Mouse (Mus musculus) left cerebral cortex, postnatal 14 days (tissue): ENCODE measurements around the gene Stip1. TPM values are rescaled to one million over a fixed set of nuclear protein-coding genes. Genes with fewer than 3 reads are reported as not detected.

ENCODE experiments used
- DNase-seq, 2 experiments: peaks; one replicate each; pipeline ENCODE4 v3.0.0; 2021 to 2022; ENCODE audit warnings: low spot score in 2 of 2, mixed read lengths in 1 of 2
- intact Hi-C: fragments of 180-260 bp; cut with DNase I; formaldehyde crosslinking; loops from one replicate; pipeline ENCODE4 v1.15.1; 2025
- total RNA-seq, 2 experiments: library from RNA; stranded (reverse); gene quantifications; 2 replicates each; pipeline ENCODE4 v1.2.3; 2021

Stip1 gene
- total RNA-seq, 2 experiments from 2014 or later: 155 to 165 TPM

- intact Hi-C loops: loop anchor here (5.0 kb wide), 2 partner anchors 34 to 54 kb away; partner anchors contain the start of genes Bad, Esrra and Gpr137
- peak; percentile 72 to 89 for DNase-seq
These were observed 63.9 kb downstream of the Stip1 start, which contains the start of gene Plcb3 for GRCm38 (mm10) chr19:6975537-6976521. Gene Plcb3 (minus strand): TSS chr19:6976470.

- intact Hi-C loops: loop anchor here (5.0 kb wide), 2 partner anchors 32 to 52 kb away; partner anchors contain the start of genes Bad, Esrra and Gpr137
- peak; percentile 73 to 75 for DNase-seq
These were observed 65.3 kb downstream of the Stip1 start, which contains the start of gene Ppp1r14b for GRCm38 (mm10) chr19:6974211-6975205. Gene Ppp1r14b (plus strand): TSS chr19:6974968.

GRCm38 (mm10) chr19:6973581-6974190, 66.1 kb downstream of the Stip1 start:
- intact Hi-C loops: no loop called here
- no peak for DNase-seq

GRCm38 (mm10) chr19:6972247-6972917, 67.4 kb downstream of the Stip1 start:
- DNase-seq: no peak
- intact Hi-C loops: no loop called here

GRCm38 (mm10) chr19:6971644-6972043, 68.1 kb downstream of the Stip1 start:
- DNase-seq: no peak
- intact Hi-C loops: no loop called here

Other genes with a start within 250 kb of the Stip1 start
- gene Rps6ka4, start 199.3 kb downstream of the Stip1 start, total RNA-seq: 10 to 100 TPM; 30.4 to 32.8 TPM
- 1 to 10 TPM; 2.6 to 3.4 TPM for gene Ccdc88b, start 181.8 kb downstream of the Stip1 start, total RNA-seq
- gene Trmt112, start 130.3 kb downstream of the Stip1 start, total RNA-seq: 10 to 100 TPM; 34.4 to 36.5 TPM
- gene Prdx5, start 129.9 kb downstream of the Stip1 start, total RNA-seq: 100 to 1,000 TPM; 354 to 355 TPM
- 10 to 100 TPM; 56.0 to 60.9 TPM for gene Esrra, start 118.2 kb downstream of the Stip1 start, total RNA-seq
- 10 to 100 TPM; 23.0 to 28.8 TPM for gene Catsperz, start 114.6 kb downstream of the Stip1 start, total RNA-seq
- 10 to 100 TPM; 44.9 to 50.4 TPM for gene Kcnk4, start 105.5 kb downstream of the Stip1 start, total RNA-seq
- gene Bad, start 98.1 kb downstream of the Stip1 start, total RNA-seq: 10 to 100 TPM; 35.2 to 36.0 TPM
- 10 to 100 TPM; 91.5 to 92.3 TPM for gene Gpr137, start 97.5 kb downstream of the Stip1 start, total RNA-seq
- 10 to 100 TPM; 55.4 to 71.5 TPM for gene Ppp1r14b, start 65.0 kb downstream of the Stip1 start, total RNA-seq
- 10 to 100 TPM; 13.4 to 13.6 TPM for gene Plcb3, start 63.5 kb downstream of the Stip1 start, total RNA-seq
- gene Fkbp2, start 59.5 kb downstream of the Stip1 start, total RNA-seq: 10 to 100 TPM; 69.4 to 78.8 TPM
- 10 to 100 TPM; 64.3 to 75.4 TPM for gene Vegfb, start 52.3 kb downstream of the Stip1 start, total RNA-seq
- gene Dnajc4, start 47.4 kb downstream of the Stip1 start, total RNA-seq: 10 to 100 TPM; 21.1 to 21.2 TPM
- gene Nudt22, start 43.9 kb downstream of the Stip1 start, total RNA-seq: 10 to 100 TPM in 1 of 2 experiments, 1 to 10 TPM in 1; 8.7 to 10.1 TPM
- 10 to 100 TPM; 19.1 to 20.7 TPM for gene Trpt1, start 43.8 kb downstream of the Stip1 start, total RNA-seq
- gene Fermt3, start 20.5 kb downstream of the Stip1 start, total RNA-seq: 1 to 10 TPM; 4.5 to 4.6 TPM
- 10 to 100 TPM in 1 of 2 experiments, 1 to 10 TPM in 1; 8.4 to 11.3 TPM for gene Macrod1, start 16.8 kb upstream of the Stip1 start, total RNA-seq
- 10 to 100 TPM; 33.0 to 35.2 TPM for gene Flrt1, start 65.8 kb upstream of the Stip1 start, total RNA-seq
- gene Otub1, start 166.3 kb upstream of the Stip1 start, total RNA-seq: 100 to 1,000 TPM; 268 to 271 TPM
- 1,000 to 10,000 TPM; 1,118 to 1,183 TPM for gene Cox8a, start 177.6 kb upstream of the Stip1 start, total RNA-seq
- gene Naa40, start 201.2 kb upstream of the Stip1 start, total RNA-seq: 10 to 100 TPM; 34.4 to 35.7 TPM
- gene Rcor2, start 227.4 kb upstream of the Stip1 start, total RNA-seq: 10 to 100 TPM; 15.7 to 16.3 TPM